Mouse (Mus musculus): ENCODE results near the gene Itk.

DNA sequence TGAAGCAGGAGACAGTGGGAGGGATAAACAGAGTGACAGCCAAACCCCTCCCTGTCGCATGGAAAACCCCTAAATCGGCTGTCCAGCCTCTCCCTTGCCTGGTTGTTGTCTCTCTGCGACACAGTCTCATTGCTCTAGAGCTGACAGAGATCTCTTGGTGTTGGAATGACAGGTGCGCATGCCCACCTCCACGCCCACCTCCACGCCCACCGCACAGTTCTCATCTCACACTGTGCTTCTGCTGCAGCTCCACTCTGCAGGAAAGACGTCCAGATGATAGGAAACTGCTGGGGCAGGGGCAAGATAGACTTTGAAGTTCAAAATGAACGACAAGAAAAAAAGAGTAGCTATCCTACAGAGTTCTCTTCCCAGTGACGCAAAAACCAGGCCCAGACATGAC, 85.2 kb downstream of the Itk start:
- TF ChIP-seq CTCF (IDR thresholded peaks at IDR 0.05; ENCODE audit: borderline replicate concordance, insufficient read depth, low read depth, low read length): no peak
- TF ChIP-seq POLR2A (IDR thresholded peaks at IDR 0.05; ENCODE audit: borderline replicate concordance, insufficient read depth, low read length): no peak

All from cerebellum, adult 2 months (tissue).